Mouse (Mus musculus): Measurements from ENCODE around the gene Gnaq. TPM values are rescaled to one million over a fixed set of nuclear protein-coding genes. Genes with fewer than 3 reads are reported as not detected.

The Gnaq gene
- polyA plus RNA-seq, 1 experiment from 2014 or later = 18.4 TPM

DNA sequence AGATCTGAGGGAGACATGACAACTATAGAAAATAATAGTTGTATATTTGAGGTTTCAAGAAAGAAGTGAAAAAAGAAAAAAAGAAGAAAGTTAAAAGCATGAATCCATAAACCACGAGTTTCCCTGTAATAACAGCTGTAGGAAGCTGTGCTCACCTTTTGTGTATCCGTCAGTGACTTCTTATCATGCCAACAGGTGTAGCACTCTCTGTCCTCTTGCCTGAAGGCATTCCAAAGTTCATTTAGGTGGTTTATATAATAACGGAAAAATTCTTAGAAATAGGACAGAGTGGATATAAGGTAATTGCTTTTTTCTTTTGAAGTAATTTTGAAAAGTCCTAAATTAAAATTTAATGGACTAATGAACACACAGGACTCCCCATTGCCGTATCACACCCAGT is 147.6 kb downstream of the Gnaq start:
- 73% methylated on average over 4 of the region's 4 CpGs for WGBS

GRCm38 (mm10) chr19:16285051-16286028 is 152.7 kb downstream of the Gnaq start:
- peaks cover 11% of the 10 kb centered on the region for H3K4me1 ChIP-seq (replicated peaks; ENCODE audit: control insufficient read depth, insufficient read depth, low read length)

More for the DNA sequence above, 147.6 kb downstream of the Gnaq start:
- Histone ChIP-seq H3K9ac (ENCODE audit: low read length) (no peak overlapping the region), H3K27ac (ENCODE audit: low read depth) (no peak overlapping the region), H3K4me3 (ENCODE audit: low read depth, low read length) (no peak overlapping the region), H3K9me3 (ENCODE audit: control insufficient read depth, low read length) (no peaks in the 10 kb centered on the region), H3K27me3 (replicated peaks; ENCODE audit: control insufficient read depth, insufficient read depth, low read length) (no peaks in the 10 kb centered on the region), H3K36me3 (ENCODE audit: control insufficient read depth, insufficient read depth, low read length) (no peaks in the 10 kb centered on the region), H3K4me1 (replicated peaks; ENCODE audit: control insufficient read depth, insufficient read depth, low read length) (peaks cover 4% of the 10 kb centered on the region), H3K4me2 (ENCODE audit: low read length) (no peak overlapping the region)
- no peak for DNase-seq (ENCODE audit: low spot score)
- ATAC-seq (replicated peaks; ENCODE audit: low FRiP score, low TSS enrichment, low read depth) = no peak

GRCm38 (mm10) chr19:16286451-16287175 is 154.0 kb downstream of the Gnaq start:
- Histone ChIP-seq H3K36me3 (ENCODE audit: control insufficient read depth, insufficient read depth, low read length) (no peaks in the 10 kb centered on the region), H3K4me2 (ENCODE audit: low read length) (no peak overlapping the region), H3K4me1 (replicated peaks; ENCODE audit: control insufficient read depth, insufficient read depth, low read length) (peaks cover 11% of the 10 kb centered on the region), H3K27ac (ENCODE audit: low read depth) (no peak overlapping the region; the same call in 1 of the 2 replicates), H3K27me3 (replicated peaks; ENCODE audit: control insufficient read depth, insufficient read depth, low read length) (no peaks in the 10 kb centered on the region), H3K9me3 (ENCODE audit: control insufficient read depth, low read length) (no peaks in the 10 kb centered on the region), H3K9ac (ENCODE audit: low read length) (no peak overlapping the region), H3K4me3 (ENCODE audit: low read depth, low read length) (no peak overlapping the region)
- 44% methylated on average over 10 of the region's 10 CpGs for WGBS
- ATAC-seq (replicated peaks; ENCODE audit: low FRiP score, low TSS enrichment, low read depth) = no peak
- no peak for DNase-seq (ENCODE audit: low spot score)

More at GRCm38 (mm10) chr19:16285051-16286028, 152.7 kb downstream of the Gnaq start:
- H3K4me2 ChIP-seq (ENCODE audit: low read length) = no peak overlapping the region
- H3K9me3 ChIP-seq (ENCODE audit: control insufficient read depth, low read length) = no peaks in the 10 kb centered on the region
- H3K4me3 ChIP-seq (ENCODE audit: low read depth, low read length) = no peak overlapping the region
- ATAC-seq (replicated peaks; ENCODE audit: low FRiP score, low TSS enrichment, low read depth) = no peak
- H3K9ac ChIP-seq (ENCODE audit: low read length) = no peak overlapping the region
- H3K27me3 ChIP-seq (replicated peaks; ENCODE audit: control insufficient read depth, insufficient read depth, low read length) = no peaks in the 10 kb centered on the region
- DNase-seq (ENCODE audit: low spot score) = no peak
- 83% methylated on average over 11 of the region's 11 CpGs for WGBS
- no peaks in the 10 kb centered on the region for H3K36me3 ChIP-seq (ENCODE audit: control insufficient read depth, insufficient read depth, low read length)
- H3K27ac ChIP-seq (ENCODE audit: low read depth) = no peak overlapping the region

DNA sequence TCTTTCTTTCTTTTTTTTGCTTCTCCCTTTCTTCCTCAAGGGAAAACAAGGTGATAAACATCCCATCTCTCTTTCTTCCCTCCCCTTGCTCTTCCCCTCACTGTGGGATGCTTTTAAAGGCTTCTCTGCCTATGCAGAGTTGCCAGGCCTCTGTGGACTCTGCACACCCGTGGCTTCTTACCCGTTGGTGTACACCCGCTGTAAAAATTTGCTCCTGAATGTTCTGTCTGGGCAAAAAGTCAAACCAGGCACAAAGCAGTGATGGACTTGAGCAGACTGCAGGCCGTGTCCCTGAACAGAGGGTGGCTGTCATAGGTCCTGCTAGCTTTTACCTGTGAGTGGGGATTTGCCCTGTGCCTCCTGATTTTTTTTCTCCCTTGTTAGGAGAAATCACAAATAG is 154.7 kb downstream of the Gnaq start:
- Histone ChIP-seq H3K27ac (ENCODE audit: low read depth) (no peak overlapping the region), H3K9ac (ENCODE audit: low read length) (no peak overlapping the region), H3K27me3 (replicated peaks; ENCODE audit: control insufficient read depth, insufficient read depth, low read length) (no peaks in the 10 kb centered on the region), H3K36me3 (ENCODE audit: control insufficient read depth, insufficient read depth, low read length) (no peaks in the 10 kb centered on the region), H3K4me3 (ENCODE audit: low read depth, low read length) (no peak overlapping the region), H3K4me1 (replicated peaks; ENCODE audit: control insufficient read depth, insufficient read depth, low read length) (peaks cover 8% of the 10 kb centered on the region), H3K4me2 (ENCODE audit: low read length) (no peak overlapping the region), H3K9me3 (ENCODE audit: control insufficient read depth, low read length) (no peaks in the 10 kb centered on the region)
- DNase-seq (ENCODE audit: low spot score) (no peak), ATAC-seq (replicated peaks; ENCODE audit: low FRiP score, low TSS enrichment, low read depth) (no peak)
- WGBS = 74% methylated on average over 4 of the region's 4 CpGs

DNA sequence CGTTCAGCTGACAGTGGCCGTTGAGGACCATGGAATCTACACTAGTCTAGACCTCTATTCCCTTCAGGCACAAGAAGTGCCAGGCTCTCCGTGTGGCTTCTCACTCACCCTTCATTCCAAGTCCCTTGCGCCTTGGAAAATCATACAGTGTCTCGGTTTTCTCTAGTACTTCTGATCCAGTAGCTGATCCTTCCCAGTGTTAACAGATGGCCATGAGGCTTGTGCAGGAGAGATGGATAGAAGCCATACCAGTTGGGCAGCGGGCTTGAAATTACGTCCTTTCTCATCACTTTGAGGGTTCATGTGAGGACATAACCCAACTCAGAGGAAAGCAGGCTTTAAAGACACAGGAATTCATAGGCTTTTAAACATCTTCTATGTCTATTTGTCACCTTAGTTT is 155.3 kb downstream of the Gnaq start:
- H3K4me3 ChIP-seq (ENCODE audit: low read depth, low read length) = no peak overlapping the region
- whole genome bisulfite sequencing = 91% methylated on average over 7 of the region's 7 CpGs
- H3K27ac ChIP-seq (ENCODE audit: low read depth) = no peak overlapping the region

GRCm38 (mm10) chr19:16291088-16291487 is 158.5 kb downstream of the Gnaq start:
- Histone ChIP-seq H3K36me3 (ENCODE audit: control insufficient read depth, insufficient read depth, low read length) (no peaks in the 10 kb centered on the region), H3K27me3 (replicated peaks; ENCODE audit: control insufficient read depth, insufficient read depth, low read length) (no peaks in the 10 kb centered on the region), H3K9ac (ENCODE audit: low read length) (no peak overlapping the region), H3K4me1 (replicated peaks; ENCODE audit: control insufficient read depth, insufficient read depth, low read length) (0 out of 2 replicates have a peak, but pooled peaks cover 4% of the 10 kb centered on the region), H3K9me3 (ENCODE audit: control insufficient read depth, low read length) (no peaks in the 10 kb centered on the region), H3K27ac (ENCODE audit: low read depth) (no peak overlapping the region), H3K4me2 (ENCODE audit: low read length) (no peak overlapping the region), H3K4me3 (ENCODE audit: low read depth, low read length) (no peak overlapping the region)
- DNase-seq (ENCODE audit: low spot score) (no peak), ATAC-seq (replicated peaks; ENCODE audit: low FRiP score, low TSS enrichment, low read depth) (no peak)
- WGBS = 81% methylated on average over 3 of the region's 3 CpGs

More for the DNA sequence above, 155.3 kb downstream of the Gnaq start:
- Histone ChIP-seq H3K4me2 (ENCODE audit: low read length) (no peak overlapping the region), H3K27me3 (replicated peaks; ENCODE audit: control insufficient read depth, insufficient read depth, low read length) (no peaks in the 10 kb centered on the region), H3K9me3 (ENCODE audit: control insufficient read depth, low read length) (no peaks in the 10 kb centered on the region), H3K9ac (ENCODE audit: low read length) (no peak overlapping the region), H3K4me1 (replicated peaks; ENCODE audit: control insufficient read depth, insufficient read depth, low read length) (peaks cover 7% of the 10 kb centered on the region; the same call in 1 of the 2 replicates), H3K36me3 (ENCODE audit: control insufficient read depth, insufficient read depth, low read length) (no peaks in the 10 kb centered on the region)
- ATAC-seq (replicated peaks; ENCODE audit: low FRiP score, low TSS enrichment, low read depth) (no peak), DNase-seq (ENCODE audit: low spot score) (no peak)

DNA sequence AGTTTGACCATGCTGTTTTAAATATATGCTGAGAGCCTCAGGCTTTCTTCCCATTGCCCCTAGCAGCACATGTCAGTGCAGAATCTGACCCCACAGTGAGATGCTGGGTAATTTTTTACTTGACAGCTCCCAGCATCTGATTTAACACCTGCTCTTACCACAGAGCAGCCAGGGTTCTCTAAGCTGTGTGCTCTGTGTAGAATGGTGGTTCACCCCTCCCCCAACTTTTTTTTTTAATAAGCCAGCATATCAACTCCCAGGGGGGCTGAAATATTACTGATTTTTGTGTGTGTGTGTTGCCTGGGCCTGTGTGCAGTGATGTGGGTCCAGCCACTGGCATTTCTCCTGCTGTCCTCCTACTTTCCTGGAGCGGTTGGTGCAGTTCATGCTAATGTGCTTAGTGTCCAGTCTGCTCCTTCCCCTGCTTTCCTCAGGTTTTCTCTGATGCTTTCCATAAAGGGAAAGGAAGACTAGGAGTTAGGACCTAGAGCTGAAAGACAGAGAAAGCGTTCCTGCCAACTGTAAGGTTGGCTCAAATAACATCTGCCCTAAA is 159.5 kb downstream of the Gnaq start:
- H3K9ac ChIP-seq (ENCODE audit: low read length) = no peak overlapping the region
- no peak for ATAC-seq (replicated peaks; ENCODE audit: low FRiP score, low TSS enrichment, low read depth)
- no peaks in the 10 kb centered on the region for H3K36me3 ChIP-seq (ENCODE audit: control insufficient read depth, insufficient read depth, low read length)
- H3K4me2 ChIP-seq (ENCODE audit: low read length) = no peak overlapping the region
- DNase-seq (ENCODE audit: low spot score) = no peak
- no peaks in the 10 kb centered on the region for H3K27me3 ChIP-seq (replicated peaks; ENCODE audit: control insufficient read depth, insufficient read depth, low read length)
- no peaks in the 10 kb centered on the region for H3K4me1 ChIP-seq (replicated peaks; ENCODE audit: control insufficient read depth, insufficient read depth, low read length)
- no peak overlapping the region for H3K27ac ChIP-seq (ENCODE audit: low read depth)
- 74% methylated on average over 2 of the region's 2 CpGs for WGBS
- no peaks in the 10 kb centered on the region for H3K9me3 ChIP-seq (ENCODE audit: control insufficient read depth, low read length)
- no peak overlapping the region for H3K4me3 ChIP-seq (ENCODE audit: low read depth, low read length)

DNA sequence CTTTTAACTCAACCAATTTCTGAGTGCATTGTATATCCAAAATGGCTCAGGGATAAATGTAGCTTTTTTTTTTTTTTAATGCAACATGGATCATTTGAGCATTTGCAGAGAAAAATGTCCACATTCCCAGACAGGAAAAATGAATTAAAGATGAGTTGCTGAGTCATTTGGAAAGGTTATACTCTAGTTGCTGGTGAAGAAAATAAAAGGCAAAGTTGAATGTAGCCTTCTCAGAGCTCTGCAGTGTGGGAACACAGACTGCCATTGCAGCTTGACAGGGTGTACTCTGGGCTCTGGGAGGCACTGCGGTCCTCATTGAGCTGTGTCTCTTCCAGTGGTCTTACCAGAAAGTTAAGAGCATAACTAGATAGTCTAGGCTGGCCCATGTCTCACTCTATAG is 160.3 kb downstream of the Gnaq start:
- no peaks in the 10 kb centered on the region for H3K36me3 ChIP-seq (ENCODE audit: control insufficient read depth, insufficient read depth, low read length)
- ATAC-seq (replicated peaks; ENCODE audit: low FRiP score, low TSS enrichment, low read depth) (no peak), DNase-seq (ENCODE audit: low spot score) (no peak)
- no peaks in the 10 kb centered on the region for H3K27me3 ChIP-seq (replicated peaks; ENCODE audit: control insufficient read depth, insufficient read depth, low read length)
- H3K27ac ChIP-seq (ENCODE audit: low read depth) = no peak overlapping the region
- H3K9ac ChIP-seq (ENCODE audit: low read length) = no peak overlapping the region
- 100% methylated on average over 1 of the region's 1 CpGs for WGBS
- no peaks in the 10 kb centered on the region for H3K4me1 ChIP-seq (replicated peaks; ENCODE audit: control insufficient read depth, insufficient read depth, low read length)
- no peak overlapping the region for H3K4me3 ChIP-seq (ENCODE audit: low read depth, low read length)
- H3K4me2 ChIP-seq (ENCODE audit: low read length) = no peak overlapping the region
- H3K9me3 ChIP-seq (ENCODE audit: control insufficient read depth, low read length) = no peaks in the 10 kb centered on the region

Data from intestine, embryonic 14.5 days (tissue).